Mouse (Mus musculus): ENCODE measurements around the gene Mon1a. TPM values are rescaled to one million over a fixed set of nuclear protein-coding genes. Genes with fewer than 3 reads are reported as not detected.
A peak's percentile ranks its signal among the peaks of the same experiment; 100 is the strongest.

The Mon1a gene
- 21.3 and 23.4 TPM in 2 replicates for polyA plus RNA-seq (2014; fragmentation: Nextera tagmentation; extraction: Ambion mirVana)

- Histone ChIP-seq H3K9ac (replicated peaks; ENCODE audit: low read depth, low read length) (peak within 1 kb of the TSS; percentile 74), H3K4me3 (ENCODE audit: low read depth, low read length) (peak within 1 kb of the TSS; percentile 84)
- under 1% methylated on average over 28 of the region's 28 CpGs for WGBS
Measured at GRCm38 (mm10) chr9:107887804-107888266, at the start of gene Mon1a. Gene Mon1a (plus strand): TSS chr9:107888151.

DNA sequence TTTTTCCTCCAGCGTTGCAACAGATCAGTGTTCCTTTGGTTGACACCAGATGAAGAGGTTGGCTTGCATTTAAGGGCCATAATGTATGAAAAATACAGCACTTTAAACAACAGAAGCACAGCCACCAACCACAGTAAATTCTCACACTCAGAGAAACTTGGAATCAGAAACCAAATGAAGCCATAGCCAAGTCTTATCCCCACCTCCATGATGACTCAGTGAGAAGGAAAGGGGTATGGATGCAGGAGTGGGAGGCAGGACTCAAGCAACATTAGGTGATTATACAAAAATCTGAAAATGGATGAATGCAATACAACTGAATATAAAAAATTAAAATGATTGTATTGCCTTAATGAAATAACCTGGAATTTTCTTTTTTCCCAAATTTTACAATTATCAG, 49.1 kb upstream of the Mon1a start:
- WGBS: 98% methylated on average over 1 of the region's 1 CpGs
- Histone ChIP-seq H3K36me3 (ENCODE audit: control insufficient read depth, insufficient read depth, low read length) (peaks cover 3% of the 10 kb centered on the region; the same call in 1 of the 2 replicates), H3K27ac (ENCODE audit: low read depth, low read length) (no peak overlapping the region), H3K27me3 (ENCODE audit: control insufficient read depth, insufficient read depth, low read length) (no peaks in the 10 kb centered on the region), H3K4me3 (ENCODE audit: low read depth, low read length) (no peak overlapping the region), H3K9ac (replicated peaks; ENCODE audit: low read depth, low read length) (no peak overlapping the region), H3K4me1 (ENCODE audit: control insufficient read depth, insufficient read depth, low read length) (no peaks in the 10 kb centered on the region), H3K4me2 (ENCODE audit: low read depth, low read length) (no peak overlapping the region), H3K9me3 (ENCODE audit: control insufficient read depth, low read length) (no peaks in the 10 kb centered on the region)
- ATAC-seq (ENCODE audit: low read depth): no peak

More at GRCm38 (mm10) chr9:107887804-107888266, at the start of gene Mon1a:
- 0 out of 2 replicates have a peak, but pooled peaks cover 3% of the 10 kb centered on the region for H3K27me3 ChIP-seq (ENCODE audit: control insufficient read depth, insufficient read depth, low read length)
- ATAC-seq (ENCODE audit: low read depth): peak; percentile 96
- peak within 1 kb of the TSS; percentile 70 for H3K27ac ChIP-seq (ENCODE audit: low read depth, low read length)
- H3K36me3 ChIP-seq (ENCODE audit: control insufficient read depth, insufficient read depth, low read length): no peaks in the 10 kb centered on the region
- peaks cover 5% of the 10 kb centered on the region; the same call in 1 of the 2 replicates for H3K4me1 ChIP-seq (ENCODE audit: control insufficient read depth, insufficient read depth, low read length)
- H3K4me2 ChIP-seq (ENCODE audit: low read depth, low read length): peak within 1 kb of the TSS; percentile 64
- no peaks in the 10 kb centered on the region for H3K9me3 ChIP-seq (ENCODE audit: control insufficient read depth, low read length)

DNA sequence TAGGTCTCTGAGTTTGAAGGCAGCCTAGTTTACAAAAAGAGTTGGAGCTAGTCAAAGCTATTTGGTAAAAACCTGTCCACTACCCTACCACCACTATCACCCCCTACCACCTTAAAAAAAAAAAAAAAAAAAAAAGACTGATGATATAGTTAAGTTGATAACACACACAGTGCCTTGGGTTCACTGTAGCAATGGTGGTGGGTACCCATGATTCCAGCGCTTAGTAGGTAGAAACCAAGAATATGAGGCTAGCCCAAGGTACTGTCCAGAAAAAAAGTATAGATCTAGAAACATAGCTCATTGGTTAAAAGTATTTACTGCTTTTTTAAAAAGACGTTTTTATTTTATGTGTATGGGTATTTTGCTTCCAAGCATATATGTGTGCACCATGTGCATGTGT, 45.2 kb upstream of the Mon1a start:
- no peak overlapping the region for H3K4me3 ChIP-seq (ENCODE audit: low read depth, low read length)
- no peaks in the 10 kb centered on the region for H3K9me3 ChIP-seq (ENCODE audit: control insufficient read depth, low read length)
- H3K4me1 ChIP-seq (ENCODE audit: control insufficient read depth, insufficient read depth, low read length): no peaks in the 10 kb centered on the region
- no peak overlapping the region for H3K27ac ChIP-seq (ENCODE audit: low read depth, low read length)
- no peaks in the 10 kb centered on the region for H3K27me3 ChIP-seq (ENCODE audit: control insufficient read depth, insufficient read depth, low read length)
- no peak overlapping the region for H3K4me2 ChIP-seq (ENCODE audit: low read depth, low read length)
- no peak for ATAC-seq (ENCODE audit: low read depth)
- H3K36me3 ChIP-seq (ENCODE audit: control insufficient read depth, insufficient read depth, low read length): peaks cover 12% of the 10 kb centered on the region; the same call in 1 of the 2 replicates
- WGBS: 92% methylated on average over 2 of the region's 2 CpGs
- no peak overlapping the region for H3K9ac ChIP-seq (replicated peaks; ENCODE audit: low read depth, low read length)

DNA sequence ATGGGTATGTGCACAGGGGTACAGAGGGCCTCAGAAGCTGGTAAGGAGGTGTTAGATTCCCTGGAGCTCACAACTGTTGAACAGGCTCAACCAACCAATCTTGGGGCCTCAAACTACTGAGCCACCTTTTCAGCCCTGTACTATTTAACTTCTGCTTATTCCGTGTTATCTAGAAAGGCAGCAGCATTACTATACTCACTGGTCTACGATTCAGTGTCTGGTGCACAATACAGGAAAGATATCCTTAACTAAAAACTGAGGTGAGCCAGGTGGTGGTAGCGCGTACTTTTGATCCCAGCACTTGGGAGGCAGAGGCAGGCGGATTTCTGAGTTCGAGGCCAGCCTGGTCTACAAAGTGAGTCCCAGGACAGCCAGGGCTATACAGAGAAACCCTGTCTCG, 39.0 kb upstream of the Mon1a start:
- Histone ChIP-seq H3K4me1 (ENCODE audit: control insufficient read depth, insufficient read depth, low read length) (no peaks in the 10 kb centered on the region), H3K36me3 (ENCODE audit: control insufficient read depth, insufficient read depth, low read length) (peaks cover 14% of the 10 kb centered on the region; the same call in 1 of the 2 replicates), H3K9ac (replicated peaks; ENCODE audit: low read depth, low read length) (no peak overlapping the region), H3K4me3 (ENCODE audit: low read depth, low read length) (no peak overlapping the region), H3K27ac (ENCODE audit: low read depth, low read length) (no peak overlapping the region), H3K9me3 (ENCODE audit: control insufficient read depth, low read length) (no peaks in the 10 kb centered on the region), H3K4me2 (ENCODE audit: low read depth, low read length) (no peak overlapping the region), H3K27me3 (ENCODE audit: control insufficient read depth, insufficient read depth, low read length) (no peaks in the 10 kb centered on the region)
- ATAC-seq (ENCODE audit: low read depth): no peak
- 93% methylated on average over 7 of the region's 7 CpGs for whole genome bisulfite sequencing

DNA sequence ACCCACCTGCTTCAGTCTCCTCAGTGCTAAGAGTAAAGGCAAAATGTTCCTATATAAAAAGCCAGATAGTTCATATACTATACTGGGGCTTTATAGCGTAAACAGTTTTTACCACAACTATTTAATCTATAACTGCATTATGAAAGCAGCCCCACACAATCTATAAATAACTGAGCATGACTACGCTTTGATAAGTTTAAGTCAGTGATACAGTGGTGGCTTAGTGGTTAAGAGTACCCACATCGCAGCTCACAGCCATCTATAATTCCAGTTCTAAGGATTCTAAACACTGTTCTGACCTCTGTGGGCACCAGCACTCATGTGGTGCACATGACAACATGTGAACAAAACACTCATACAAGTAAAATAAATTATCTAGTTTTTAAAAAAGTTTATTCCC, 29.6 kb upstream of the Mon1a start:
- WGBS: 98% methylated on average over 3 of the region's 3 CpGs
- Histone ChIP-seq H3K4me3 (ENCODE audit: low read depth, low read length) (no peak overlapping the region), H3K9me3 (ENCODE audit: control insufficient read depth, low read length) (no peaks in the 10 kb centered on the region), H3K4me2 (ENCODE audit: low read depth, low read length) (no peak overlapping the region), H3K36me3 (ENCODE audit: control insufficient read depth, insufficient read depth, low read length) (peaks cover 7% of the 10 kb centered on the region; the same call in 1 of the 2 replicates), H3K9ac (replicated peaks; ENCODE audit: low read depth, low read length) (no peak overlapping the region), H3K27ac (ENCODE audit: low read depth, low read length) (no peak overlapping the region), H3K4me1 (ENCODE audit: control insufficient read depth, insufficient read depth, low read length) (no peaks in the 10 kb centered on the region), H3K27me3 (ENCODE audit: control insufficient read depth, insufficient read depth, low read length) (no peaks in the 10 kb centered on the region)
- ATAC-seq (ENCODE audit: low read depth): no peak

DNA sequence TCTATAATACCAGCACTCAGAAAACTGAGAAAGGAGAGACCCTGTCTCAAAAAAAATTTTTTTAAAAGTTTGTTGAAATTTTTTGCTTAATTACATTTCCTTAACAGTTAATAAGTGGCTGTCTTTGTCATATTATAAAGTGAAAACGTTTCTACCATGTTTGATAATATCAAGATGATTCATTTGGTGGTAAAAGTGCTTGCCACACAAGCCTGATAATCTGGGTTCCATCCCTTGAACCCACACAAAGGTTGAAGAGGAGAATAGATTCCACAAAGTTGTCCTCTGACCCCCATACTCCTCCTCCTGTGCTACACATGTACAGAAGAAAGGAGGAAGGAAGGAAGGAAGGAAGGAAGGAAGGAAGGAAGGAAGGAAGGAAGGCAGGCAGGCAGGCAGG, 23.5 kb upstream of the Mon1a start:
- Histone ChIP-seq H3K9me3 (ENCODE audit: control insufficient read depth, low read length) (no peaks in the 10 kb centered on the region), H3K27ac (ENCODE audit: low read depth, low read length) (no peak overlapping the region), H3K4me1 (ENCODE audit: control insufficient read depth, insufficient read depth, low read length) (peaks cover 2% of the 10 kb centered on the region; the same call in 1 of the 2 replicates), H3K4me3 (ENCODE audit: low read depth, low read length) (no peak overlapping the region), H3K27me3 (ENCODE audit: control insufficient read depth, insufficient read depth, low read length) (no peaks in the 10 kb centered on the region), H3K9ac (replicated peaks; ENCODE audit: low read depth, low read length) (no peak overlapping the region), H3K4me2 (ENCODE audit: low read depth, low read length) (no peak overlapping the region), H3K36me3 (ENCODE audit: control insufficient read depth, insufficient read depth, low read length) (no peaks in the 10 kb centered on the region)
- ATAC-seq (ENCODE audit: low read depth): no peak
- 72% methylated on average over 1 of the region's 1 CpGs for WGBS

GRCm38 (mm10) chr9:107866081-107866480, 21.9 kb upstream of the Mon1a start:
- H3K4me1 ChIP-seq (ENCODE audit: control insufficient read depth, insufficient read depth, low read length): peaks cover 5% of the 10 kb centered on the region
- 99% methylated on average over 2 of the region's 2 CpGs for WGBS
- H3K27ac ChIP-seq (ENCODE audit: low read depth, low read length): no peak overlapping the region
- H3K27me3 ChIP-seq (ENCODE audit: control insufficient read depth, insufficient read depth, low read length): no peaks in the 10 kb centered on the region
- no peaks in the 10 kb centered on the region for H3K36me3 ChIP-seq (ENCODE audit: control insufficient read depth, insufficient read depth, low read length)
- no peak overlapping the region for H3K4me2 ChIP-seq (ENCODE audit: low read depth, low read length)
- no peak overlapping the region for H3K9ac ChIP-seq (replicated peaks; ENCODE audit: low read depth, low read length)
- H3K9me3 ChIP-seq (ENCODE audit: control insufficient read depth, low read length): no peaks in the 10 kb centered on the region
- no peak for ATAC-seq (ENCODE audit: low read depth)
- no peak overlapping the region for H3K4me3 ChIP-seq (ENCODE audit: low read depth, low read length)

DNA sequence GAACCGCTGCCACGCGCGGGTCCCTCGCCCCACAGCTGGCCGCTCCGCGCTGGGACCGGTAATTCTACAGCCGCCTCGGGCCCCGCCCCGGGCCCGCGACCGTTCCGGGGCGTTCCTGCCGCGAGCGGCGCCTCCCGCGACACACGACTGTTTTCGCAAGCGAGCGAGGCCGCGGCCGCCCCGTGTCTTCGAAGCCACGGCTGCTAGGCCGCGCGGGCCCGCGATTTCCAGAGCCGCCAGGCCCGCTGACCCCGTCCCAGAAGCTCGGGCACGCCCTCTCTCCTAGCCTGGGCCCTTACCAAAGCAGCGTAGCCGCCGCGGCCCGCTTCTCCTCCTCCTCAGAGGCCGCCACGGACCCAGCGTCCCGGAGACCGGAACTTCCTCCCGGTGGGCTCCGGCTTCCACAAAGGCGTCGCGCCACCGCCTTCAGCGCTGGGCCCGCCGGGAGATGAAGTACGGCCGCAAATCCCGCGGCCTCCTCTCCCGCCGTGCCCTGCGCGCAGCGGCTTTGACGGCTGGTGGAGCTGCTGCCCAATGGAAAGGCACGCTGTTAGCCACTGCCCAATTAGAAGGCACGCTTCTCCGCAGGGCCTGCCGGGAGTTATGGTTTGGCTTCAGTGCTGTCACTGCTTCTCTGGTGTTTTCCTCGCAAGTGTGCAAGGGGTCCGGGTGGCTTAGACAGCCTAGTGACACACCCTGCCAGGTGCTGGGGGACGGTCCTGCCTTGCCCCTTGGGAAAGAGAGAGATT, 15.4 kb upstream of the Mon1a start:
- peak overlapping the region; percentile 94 for H3K9ac ChIP-seq (replicated peaks; ENCODE audit: low read depth, low read length)
- H3K4me3 ChIP-seq (ENCODE audit: low read depth, low read length): peak overlapping the region; percentile 99
- ATAC-seq (ENCODE audit: low read depth): peak; percentile 100
- under 1% methylated on average over 79 of the region's 80 CpGs for WGBS
- H3K4me1 ChIP-seq (ENCODE audit: control insufficient read depth, insufficient read depth, low read length): peaks cover 13% of the 10 kb centered on the region
- H3K36me3 ChIP-seq (ENCODE audit: control insufficient read depth, insufficient read depth, low read length): no peaks in the 10 kb centered on the region
- H3K27me3 ChIP-seq (ENCODE audit: control insufficient read depth, insufficient read depth, low read length): no peaks in the 10 kb centered on the region
- H3K4me2 ChIP-seq (ENCODE audit: low read depth, low read length): peak overlapping the region; percentile 84
- peak overlapping the region; percentile 87 for H3K27ac ChIP-seq (ENCODE audit: low read depth, low read length)
- no peaks in the 10 kb centered on the region for H3K9me3 ChIP-seq (ENCODE audit: control insufficient read depth, low read length)

DNA sequence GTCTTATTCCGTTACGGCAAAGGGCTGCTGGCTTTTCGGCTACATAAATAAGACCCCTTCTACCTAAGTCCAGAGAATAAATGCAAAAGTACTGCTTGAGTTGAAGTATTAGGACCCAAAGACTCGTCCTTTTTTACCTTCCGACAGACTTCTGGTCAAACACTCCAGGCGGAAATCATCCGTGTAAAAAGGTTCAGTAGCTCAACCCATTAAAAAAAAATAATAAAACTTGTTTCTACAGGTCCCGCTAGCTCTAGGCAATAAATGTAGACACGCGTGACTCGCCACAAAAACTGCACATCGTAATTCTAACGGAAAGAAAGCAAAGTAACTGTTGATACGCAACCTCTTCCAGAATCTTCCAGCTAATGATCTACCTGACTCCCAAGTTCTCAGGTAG, 14.8 kb upstream of the Mon1a start, which contains the start of gene Rbm6:
Rbm6 (minus strand) TSS at position 101 of the 400 bp plus-strand sequence.
- no peaks in the 10 kb centered on the region for H3K36me3 ChIP-seq (ENCODE audit: control insufficient read depth, insufficient read depth, low read length)
- H3K9me3 ChIP-seq (ENCODE audit: control insufficient read depth, low read length): no peaks in the 10 kb centered on the region
- peaks cover 13% of the 10 kb centered on the region for H3K4me1 ChIP-seq (ENCODE audit: control insufficient read depth, insufficient read depth, low read length)
- H3K4me3 ChIP-seq (ENCODE audit: low read depth, low read length): peak within 1 kb of the TSS; percentile 99
- peak within 1 kb of the TSS; percentile 94 for H3K9ac ChIP-seq (replicated peaks; ENCODE audit: low read depth, low read length)
- WGBS: 10% methylated on average over 14 of the region's 14 CpGs
- peak within 1 kb of the TSS; percentile 84 for H3K4me2 ChIP-seq (ENCODE audit: low read depth, low read length)
- no peaks in the 10 kb centered on the region for H3K27me3 ChIP-seq (ENCODE audit: control insufficient read depth, insufficient read depth, low read length)
- peak; percentile 7; the same call in 1 of the 2 replicates for ATAC-seq (ENCODE audit: low read depth)
- H3K27ac ChIP-seq (ENCODE audit: low read depth, low read length): peak within 1 kb of the TSS; percentile 87

All from neural tube, embryonic 14.5 days (tissue).